8 mouse cellular contexts compared by ENCODE assay signal in the genomic region with DNA sequence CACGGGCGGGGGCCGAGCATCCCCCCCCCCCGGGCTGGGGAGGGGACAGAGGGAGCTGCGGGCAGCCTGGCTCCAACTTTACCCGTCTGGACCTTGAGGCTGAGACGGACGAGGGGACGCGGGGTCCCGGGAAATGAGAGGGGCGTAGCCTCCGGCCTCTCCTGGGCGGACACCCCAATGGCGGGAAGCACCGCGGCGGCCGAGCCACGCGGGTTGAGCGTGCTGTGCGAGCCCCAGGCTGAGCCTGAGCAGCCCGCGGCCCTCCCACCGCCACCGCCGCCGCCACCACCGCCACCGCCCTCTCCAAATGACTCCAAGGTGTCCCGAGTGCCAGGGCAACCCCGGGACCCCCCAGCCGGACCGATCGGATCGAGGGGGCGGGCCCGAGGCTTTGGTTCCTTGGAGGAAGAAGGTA. TPM values are rescaled to one million over a fixed set of nuclear protein-coding genes. Genes with fewer than 3 reads are reported as not detected.
DNase-seq lines count a peak whose midpoint lies in the region; ATAC-seq and TF ChIP-seq lines count a peak whose summit lies in the region.

No protein-coding gene starts in this region.

- H3K9ac ChIP-seq in heart, embryonic 15.5 days = peak overlapping the region; percentile 97
- H3K9ac ChIP-seq in midbrain, embryonic 16.5 days (ENCODE audit: low read depth, low read length) = peak overlapping the region; percentile 96

- H3K4me1 ChIP-seq in heart, embryonic 15.5 days (replicated peaks) = peaks cover 15% of the 10 kb centered on the region
- peaks cover 44% of the 10 kb centered on the region for H3K4me1 ChIP-seq in G1E (ENCODE audit: insufficient read depth, low read depth, low read length)
- H3K4me1 ChIP-seq in embryonic fibroblast, embryonic 13.5 days (ENCODE audit: control insufficient read depth, insufficient read depth, low read length) = no peaks in the 10 kb centered on the region
- peaks cover 13% of the 10 kb centered on the region for H3K4me1 ChIP-seq in limb, embryonic 10.5 days
- H3K4me1 ChIP-seq in midbrain, embryonic 16.5 days (ENCODE audit: control insufficient read depth, insufficient read depth, low read length) = peaks cover 14% of the 10 kb centered on the region

- H3K9me3 ChIP-seq in heart, embryonic 15.5 days (replicated peaks) = no peaks in the 10 kb centered on the region
- H3K9me3 ChIP-seq in G1E (replicated peaks) = no peaks in the 10 kb centered on the region
- no peaks in the 10 kb centered on the region for H3K9me3 ChIP-seq in limb, embryonic 10.5 days (replicated peaks)
- H3K9me3 ChIP-seq in midbrain, embryonic 16.5 days (replicated peaks; ENCODE audit: control insufficient read depth, low read length, poor library complexity, severe bottlenecking) = no peaks in the 10 kb centered on the region

- peak overlapping the region; percentile 85 for H3K4me2 ChIP-seq in heart, embryonic 15.5 days
- peak overlapping the region; percentile 98 for H3K4me2 ChIP-seq in midbrain, embryonic 16.5 days (ENCODE audit: low read length)

- 0% methylated on average over 39 of the region's 39 CpGs for WGBS in heart, embryonic 15.5 days
- WGBS in limb, embryonic 10.5 days = under 1% methylated on average over 34 of the region's 39 CpGs
- 0% methylated on average over 31 of the region's 39 CpGs for WGBS in midbrain, embryonic 16.5 days

- H3K4me3 ChIP-seq in heart, embryonic 15.5 days = peak overlapping the region; percentile 98
- H3K4me3 ChIP-seq in G1E (ENCODE audit: low read depth, low read length) = peak overlapping the region; percentile 92
- H3K4me3 ChIP-seq in embryonic fibroblast, embryonic 13.5 days (ENCODE audit: insufficient read depth, low read length) = peak overlapping the region; percentile 94
- H3K4me3 ChIP-seq in limb, embryonic 10.5 days = peak overlapping the region; percentile 99
- peak overlapping the region; percentile 99 for H3K4me3 ChIP-seq in midbrain, embryonic 16.5 days (ENCODE audit: low read depth, low read length)

- TF ChIP-seq POLR2A in embryonic fibroblast, embryonic 13.5 days (IDR thresholded peaks at IDR 0.05; ENCODE audit: low read depth, low read length) = no peak

- peak overlapping the region; percentile 91 for H3K27ac ChIP-seq in heart, embryonic 15.5 days
- no peak overlapping the region for H3K27ac ChIP-seq in embryonic fibroblast, embryonic 13.5 days (ENCODE audit: insufficient read depth, low read length)
- H3K27ac ChIP-seq in limb, embryonic 10.5 days = peak overlapping the region; percentile 97
- H3K27ac ChIP-seq in midbrain, embryonic 16.5 days (ENCODE audit: low read length) = peak overlapping the region; percentile 82

- peaks cover 3% of the 10 kb centered on the region; the same call in 1 of the 2 replicates for H3K36me3 ChIP-seq in heart, embryonic 15.5 days
- peaks cover 20% of the 10 kb centered on the region for H3K36me3 ChIP-seq in G1E (replicated peaks)
- peaks cover 13% of the 10 kb centered on the region for H3K36me3 ChIP-seq in limb, embryonic 10.5 days
- peaks cover 2% of the 10 kb centered on the region; the same call in 1 of the 2 replicates for H3K36me3 ChIP-seq in midbrain, embryonic 16.5 days (ENCODE audit: control insufficient read depth, insufficient read depth, low read length)

- TF ChIP-seq CTCF in G1E (IDR thresholded peaks at IDR 0.05; ENCODE audit: low read depth, low read length) = no peak
- no peak for TF ChIP-seq CTCF in embryonic fibroblast, embryonic 13.5 days (IDR thresholded peaks at IDR 0.05; ENCODE audit: borderline replicate concordance, insufficient read depth, low read length)

- no peaks in the 10 kb centered on the region for H3K27me3 ChIP-seq in heart, embryonic 15.5 days
- H3K27me3 ChIP-seq in G1E (ENCODE audit: insufficient read depth, low read length) = no peaks in the 10 kb centered on the region
- H3K27me3 ChIP-seq in limb, embryonic 10.5 days (ENCODE audit: low read depth, poor library complexity, severe bottlenecking) = no peaks in the 10 kb centered on the region
- H3K27me3 ChIP-seq in midbrain, embryonic 16.5 days (ENCODE audit: control insufficient read depth, insufficient read depth, low read depth, low read length) = no peaks in the 10 kb centered on the region

- peak; percentile 65 for ATAC-seq in heart, embryonic 15.5 days (replicated peaks; ENCODE audit: insufficient number of reproducible peaks, insufficient read depth, low FRiP score, low read depth)
- ATAC-seq in G1E (ENCODE audit: extremely low read depth, insufficient number of reproducible peaks, low FRiP score, poor library complexity, severe bottlenecking) = no peak
- ATAC-seq in midbrain, embryonic 16.5 days = no peak
- no peak for ATAC-seq in monocyte, adult 5-6 weeks (replicated peaks; ENCODE audit: insufficient number of reproducible peaks, low FRiP score, low TSS enrichment, poor library complexity, severe bottlenecking)

- no peak for DNase-seq in heart, adult 18-20 months
- peak; percentile 42 for DNase-seq in G1E (ENCODE audit: low spot score)
- DNase-seq in limb, embryonic 10.5 days (ENCODE audit: low spot score) = no peak
- no peak for DNase-seq in layer of hippocampus, adult 8-10 months (ENCODE audit: low spot score in 2 of 2)

RNA-seq across cellular contexts. Expression of gene Nup54, which starts 0.4 kb away (rescaled TPM):
- polyA plus RNA-seq in heart, embryonic 15.5 days (2015; fragmentation: Nextera tagmentation; extraction: Ambion mirVana) = 31.2 and 33.7 TPM in 2 replicates
- 10 to 100 TPM; 19.1 to 21.9 TPM for total RNA-seq in heart, adult 18-20 months (2021)
- 97.6 and 119 TPM in 2 replicates for total RNA-seq in G1E (2014; fragmentation: Nextera tagmentation)
- total RNA-seq in G1E (2017) = 90.7 and 101 TPM in 2 replicates
- 19.8 and 34.0 TPM in 2 replicates for polyA plus RNA-seq in G1E (2012)
- 31.6 and 44.3 TPM in 2 replicates for polyA plus RNA-seq in embryonic fibroblast, embryonic 13.5 days (2011; ENCODE audit: insufficient read length, low read depth, missing spikeins)
- 76.6 and 81.9 TPM in 2 replicates for polyA plus RNA-seq in limb, embryonic 10.5 days (2016; fragmentation: Nextera tagmentation; extraction: Ambion mirVana)
- 57.8 and 62.0 TPM in 2 replicates for polyA plus RNA-seq in midbrain, embryonic 16.5 days (2015; fragmentation: Nextera tagmentation; extraction: Ambion mirVana)
- 44.1 to 71.5 TPM (median 50.8 TPM) in 3 replicates for total RNA-seq in monocyte, adult 5-6 weeks (2017)
- 10 to 100 TPM; 30.5 to 41.7 (median 35.3) TPM for total RNA-seq in layer of hippocampus, adult 8-10 months (2022)
